Mouse (Mus musculus): ENCODE data around the gene Mnd1. TPM values are rescaled to one million over a fixed set of nuclear protein-coding genes. Genes with fewer than 3 reads are reported as not detected.

Mnd1 gene
- polyA plus RNA-seq, 1 experiment: 0.09 TPM

DNA sequence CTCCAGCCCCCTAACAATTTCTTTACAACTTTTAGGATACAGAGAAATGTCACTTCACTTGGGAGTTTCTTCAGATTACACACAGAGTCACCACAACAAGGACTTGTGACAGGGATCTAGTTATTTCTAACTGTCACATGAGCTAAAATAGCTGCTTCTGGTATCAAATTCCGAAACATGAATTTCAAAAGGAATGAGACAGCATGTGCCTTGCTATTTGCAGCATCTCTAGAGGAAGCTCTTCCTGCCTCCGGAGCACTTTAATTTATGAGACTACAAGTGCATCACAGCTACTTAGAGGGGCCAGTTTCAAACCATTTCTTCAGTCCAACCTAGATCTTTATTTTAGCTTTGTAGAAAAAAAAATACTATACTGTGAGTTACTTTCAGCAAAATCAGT is 28.2 kb downstream of the Mnd1 start:
- no peak for TF ChIP-seq POLR2A (IDR thresholded peaks at IDR 0.05; ENCODE audit: low read depth, low read length)
- TF ChIP-seq CTCF (IDR thresholded peaks at IDR 0.05; ENCODE audit: extremely low read depth, insufficient read depth, insufficient read length, insufficient replicate concordance): no peak
- no peaks in the 10 kb centered on the region for H3K27me3 ChIP-seq (ENCODE audit: control insufficient read depth, insufficient read depth, low read length)
- WGBS: 83% methylated on average over 2 of the region's 2 CpGs
- DNase-seq (ENCODE audit: low read depth in 1 of 2, low spot score in 2 of 2): no peak
- no peak overlapping the region for H3K27ac ChIP-seq (ENCODE audit: insufficient read depth, low read length)
- H3K4me3 ChIP-seq (ENCODE audit: extremely low read depth, insufficient read depth, insufficient read length): no peak overlapping the region
- H3K4me1 ChIP-seq (ENCODE audit: control insufficient read depth, insufficient read depth, insufficient read length): peaks cover 8% of the 10 kb centered on the region; the same call in 1 of the 2 replicates
- no peaks in the 10 kb centered on the region for H3K36me3 ChIP-seq (ENCODE audit: control insufficient read depth, insufficient read depth, low read length)

DNA sequence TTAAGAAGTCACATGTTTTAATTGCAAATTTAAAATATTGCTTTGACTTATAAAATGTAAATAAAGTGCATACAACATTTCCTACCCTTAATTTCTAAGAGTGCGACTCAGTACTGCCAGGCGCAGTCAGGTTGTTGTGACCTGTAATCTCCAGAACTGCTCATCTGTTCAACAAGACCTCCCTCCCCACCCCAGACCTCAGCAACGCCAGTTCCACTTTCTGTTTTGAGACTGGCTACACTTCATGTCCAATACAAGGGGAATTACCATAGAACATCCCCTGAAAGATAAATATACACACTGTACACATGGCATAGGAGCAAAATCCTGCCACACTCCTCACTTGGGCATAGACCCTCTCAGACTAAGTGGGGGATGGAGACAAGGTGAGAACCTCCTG is 28.9 kb downstream of the Mnd1 start:
- no peaks in the 10 kb centered on the region for H3K36me3 ChIP-seq (ENCODE audit: control insufficient read depth, insufficient read depth, low read length)
- WGBS: 55% methylated on average over 3 of the region's 3 CpGs
- peaks cover 8% of the 10 kb centered on the region; the same call in 1 of the 2 replicates for H3K4me1 ChIP-seq (ENCODE audit: control insufficient read depth, insufficient read depth, insufficient read length)
- DNase-seq (ENCODE audit: low read depth in 1 of 2, low spot score in 2 of 2): peak; percentile 15 to 16
- no peak overlapping the region for H3K4me3 ChIP-seq (ENCODE audit: extremely low read depth, insufficient read depth, insufficient read length)
- H3K27me3 ChIP-seq (ENCODE audit: control insufficient read depth, insufficient read depth, low read length): no peaks in the 10 kb centered on the region
- TF ChIP-seq CTCF (IDR thresholded peaks at IDR 0.05; ENCODE audit: extremely low read depth, insufficient read depth, insufficient read length, insufficient replicate concordance): no peak
- no peak overlapping the region for H3K27ac ChIP-seq (ENCODE audit: insufficient read depth, low read length)

DNA sequence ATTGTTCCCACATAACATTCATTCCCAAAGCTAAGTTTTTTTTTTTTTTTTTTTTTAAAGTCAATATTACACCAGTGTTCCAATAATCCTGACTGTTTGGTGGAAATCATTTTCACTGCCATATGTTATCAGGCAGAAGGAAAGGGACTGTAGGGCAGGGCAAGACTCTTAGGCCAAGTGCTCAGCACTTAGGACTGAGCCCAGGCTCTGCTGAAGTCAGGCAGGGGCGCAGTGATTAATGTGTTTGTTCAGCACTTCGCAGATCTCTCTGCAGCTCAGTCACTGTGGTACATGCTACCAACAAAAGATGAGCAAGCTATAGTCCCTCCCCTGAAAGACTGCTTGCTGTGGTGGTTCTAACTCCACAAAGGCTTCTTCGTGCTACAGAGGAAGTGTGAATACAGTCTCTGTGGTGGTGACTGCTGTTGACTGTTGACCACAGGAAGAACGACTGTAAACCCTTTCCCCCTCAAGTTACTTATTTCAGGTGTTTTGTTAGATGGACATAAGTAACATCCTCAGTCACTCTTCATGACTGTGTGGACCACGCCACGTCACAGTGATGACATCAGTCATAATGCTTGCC is 29.8 kb downstream of the Mnd1 start:
- Histone ChIP-seq H3K4me3 (ENCODE audit: extremely low read depth, insufficient read depth, insufficient read length) (no peak overlapping the region), H3K27ac (ENCODE audit: insufficient read depth, low read length) (no peak overlapping the region), H3K4me1 (ENCODE audit: control insufficient read depth, insufficient read depth, insufficient read length) (peaks cover 8% of the 10 kb centered on the region; the same call in 1 of the 2 replicates), H3K27me3 (ENCODE audit: control insufficient read depth, insufficient read depth, low read length) (no peaks in the 10 kb centered on the region), H3K36me3 (ENCODE audit: control insufficient read depth, insufficient read depth, low read length) (no peaks in the 10 kb centered on the region)
- 29% methylated on average over 6 of the region's 6 CpGs for WGBS
- peak in 1 of 2 experiments; percentile 9 for DNase-seq (ENCODE audit: low read depth in 1 of 2, low spot score in 2 of 2)
- no peak for TF ChIP-seq POLR2A (IDR thresholded peaks at IDR 0.05; ENCODE audit: low read depth, low read length)
- no peak for TF ChIP-seq CTCF (IDR thresholded peaks at IDR 0.05; ENCODE audit: extremely low read depth, insufficient read depth, insufficient read length, insufficient replicate concordance)

DNA sequence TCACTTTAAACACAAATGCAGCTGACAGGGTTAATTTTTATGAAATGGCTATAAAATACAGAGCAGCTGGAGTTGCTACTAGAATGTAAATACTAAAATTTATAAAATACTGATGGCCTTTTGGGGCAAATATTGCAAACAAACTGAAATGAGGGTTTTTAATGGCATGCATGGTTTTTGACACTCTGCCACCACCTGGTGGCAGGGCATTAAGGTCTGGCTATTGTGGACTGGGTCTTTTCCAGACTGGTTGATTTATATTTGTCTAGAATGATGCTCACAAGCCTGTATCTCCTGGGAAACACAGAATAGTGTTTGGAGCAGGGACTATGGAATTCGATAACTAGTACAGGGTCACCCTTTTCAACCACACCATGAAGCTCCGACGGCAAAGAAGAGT is 32.1 kb downstream of the Mnd1 start:
- 87% methylated on average over 3 of the region's 3 CpGs for WGBS
- Histone ChIP-seq H3K36me3 (ENCODE audit: control insufficient read depth, insufficient read depth, low read length) (no peaks in the 10 kb centered on the region), H3K27me3 (ENCODE audit: control insufficient read depth, insufficient read depth, low read length) (no peaks in the 10 kb centered on the region), H3K4me3 (ENCODE audit: extremely low read depth, insufficient read depth, insufficient read length) (no peak overlapping the region), H3K4me1 (ENCODE audit: control insufficient read depth, insufficient read depth, insufficient read length) (peaks cover 5% of the 10 kb centered on the region; the same call in 1 of the 2 replicates), H3K27ac (ENCODE audit: insufficient read depth, low read length) (no peak overlapping the region)
- peak; percentile 21 to 45 for DNase-seq (ENCODE audit: low read depth in 1 of 2, low spot score in 2 of 2)
- TF ChIP-seq POLR2A (IDR thresholded peaks at IDR 0.05; ENCODE audit: low read depth, low read length) (no peak), CTCF (IDR thresholded peaks at IDR 0.05; ENCODE audit: extremely low read depth, insufficient read depth, insufficient read length, insufficient replicate concordance) (peak; percentile 54; the same call in 1 of the 2 replicates)

DNA sequence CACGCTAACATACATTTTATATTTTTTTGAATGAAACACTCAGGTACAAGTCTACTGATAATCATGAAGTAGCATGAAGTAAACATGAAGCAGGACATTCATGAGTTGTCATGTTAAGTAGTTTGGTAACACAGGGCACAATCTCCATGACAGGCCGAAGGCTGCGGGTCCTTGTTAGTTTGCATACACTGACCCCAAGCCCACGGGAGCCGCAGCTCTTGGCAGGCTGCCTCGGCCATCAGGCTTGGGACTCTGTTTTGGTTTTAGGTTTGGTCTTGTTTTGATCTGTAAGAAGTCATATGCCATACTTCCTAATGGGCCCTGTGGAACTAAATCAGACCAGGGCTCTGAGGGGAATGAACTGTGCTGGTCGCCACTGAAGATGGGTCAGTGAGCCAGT is 36.9 kb downstream of the Mnd1 start:
- H3K27me3 ChIP-seq (ENCODE audit: control insufficient read depth, insufficient read depth, low read length): no peaks in the 10 kb centered on the region
- H3K36me3 ChIP-seq (ENCODE audit: control insufficient read depth, insufficient read depth, low read length): no peaks in the 10 kb centered on the region
- H3K27ac ChIP-seq (ENCODE audit: insufficient read depth, low read length): no peak overlapping the region
- no peak for DNase-seq (ENCODE audit: low read depth in 1 of 2, low spot score in 2 of 2)
- no peaks in the 10 kb centered on the region for H3K4me1 ChIP-seq (ENCODE audit: control insufficient read depth, insufficient read depth, insufficient read length)
- TF ChIP-seq CTCF (IDR thresholded peaks at IDR 0.05; ENCODE audit: extremely low read depth, insufficient read depth, insufficient read length, insufficient replicate concordance) (no peak), POLR2A (IDR thresholded peaks at IDR 0.05; ENCODE audit: low read depth, low read length) (no peak)
- H3K4me3 ChIP-seq (ENCODE audit: extremely low read depth, insufficient read depth, insufficient read length): no peak overlapping the region
- WGBS: 92% methylated on average over 7 of the region's 7 CpGs

DNA sequence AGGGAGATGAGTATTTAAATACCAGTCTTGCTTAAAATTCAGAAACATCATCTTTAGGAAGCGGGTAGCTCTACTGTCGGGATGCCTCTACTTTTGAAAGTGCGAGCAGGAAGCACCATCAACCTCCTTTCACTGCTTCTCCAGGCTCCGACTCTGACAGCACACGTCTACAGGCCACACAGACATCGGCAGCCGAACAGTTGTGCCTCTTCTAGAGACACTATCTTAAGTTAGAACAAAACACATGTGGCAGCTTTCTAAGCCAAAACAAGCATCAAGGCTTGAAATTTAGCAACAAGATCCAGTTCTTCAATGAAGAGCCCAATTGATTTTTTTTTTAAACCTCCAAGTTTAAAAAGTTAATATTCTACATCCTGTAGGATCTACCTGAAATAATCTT is 37.4 kb downstream of the Mnd1 start:
- TF ChIP-seq POLR2A (IDR thresholded peaks at IDR 0.05; ENCODE audit: low read depth, low read length) (no peak), CTCF (IDR thresholded peaks at IDR 0.05; ENCODE audit: extremely low read depth, insufficient read depth, insufficient read length, insufficient replicate concordance) (no peak)
- H3K4me3 ChIP-seq (ENCODE audit: extremely low read depth, insufficient read depth, insufficient read length): no peak overlapping the region
- no peak overlapping the region for H3K27ac ChIP-seq (ENCODE audit: insufficient read depth, low read length)
- H3K27me3 ChIP-seq (ENCODE audit: control insufficient read depth, insufficient read depth, low read length): no peaks in the 10 kb centered on the region
- WGBS: 91% methylated on average over 7 of the region's 7 CpGs
- no peaks in the 10 kb centered on the region for H3K36me3 ChIP-seq (ENCODE audit: control insufficient read depth, insufficient read depth, low read length)
- H3K4me1 ChIP-seq (ENCODE audit: control insufficient read depth, insufficient read depth, insufficient read length): no peaks in the 10 kb centered on the region
- DNase-seq (ENCODE audit: low read depth in 1 of 2, low spot score in 2 of 2): no peak

DNA sequence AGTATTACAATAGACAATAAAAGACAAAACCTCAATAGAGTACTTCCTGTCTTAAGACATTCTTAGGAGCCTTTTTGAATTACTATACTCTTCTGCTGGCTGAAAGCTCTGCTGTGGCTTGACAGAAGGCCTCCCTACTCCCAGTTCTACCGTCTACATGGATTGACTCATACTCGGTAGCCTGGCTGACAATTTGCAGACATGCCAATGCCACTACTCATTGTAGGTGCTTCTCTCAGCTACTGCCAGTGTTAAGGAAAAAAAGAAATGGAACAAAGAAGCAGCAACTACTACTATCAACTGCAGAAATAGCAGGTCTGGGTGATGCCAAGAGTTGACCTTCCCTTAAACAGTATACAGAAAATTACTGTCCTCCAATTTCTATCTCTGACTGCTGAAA is 47.0 kb downstream of the Mnd1 start:
- 88% methylated on average over 2 of the region's 2 CpGs for WGBS
- TF ChIP-seq POLR2A (IDR thresholded peaks at IDR 0.05; ENCODE audit: low read depth, low read length) (no peak), CTCF (IDR thresholded peaks at IDR 0.05; ENCODE audit: extremely low read depth, insufficient read depth, insufficient read length, insufficient replicate concordance) (no peak)
- no peak for DNase-seq (ENCODE audit: low read depth in 1 of 2, low spot score in 2 of 2)
- Histone ChIP-seq H3K4me1 (ENCODE audit: control insufficient read depth, insufficient read depth, insufficient read length) (peaks cover 1% of the 10 kb centered on the region; the same call in 1 of the 2 replicates), H3K27me3 (ENCODE audit: control insufficient read depth, insufficient read depth, low read length) (no peaks in the 10 kb centered on the region), H3K27ac (ENCODE audit: insufficient read depth, low read length) (no peak overlapping the region), H3K4me3 (ENCODE audit: extremely low read depth, insufficient read depth, insufficient read length) (no peak overlapping the region), H3K36me3 (ENCODE audit: control insufficient read depth, insufficient read depth, low read length) (no peaks in the 10 kb centered on the region)

All from spleen, adult 2 months (tissue).